18 mouse cellular contexts compared by ENCODE assay signal in the genomic region with DNA sequence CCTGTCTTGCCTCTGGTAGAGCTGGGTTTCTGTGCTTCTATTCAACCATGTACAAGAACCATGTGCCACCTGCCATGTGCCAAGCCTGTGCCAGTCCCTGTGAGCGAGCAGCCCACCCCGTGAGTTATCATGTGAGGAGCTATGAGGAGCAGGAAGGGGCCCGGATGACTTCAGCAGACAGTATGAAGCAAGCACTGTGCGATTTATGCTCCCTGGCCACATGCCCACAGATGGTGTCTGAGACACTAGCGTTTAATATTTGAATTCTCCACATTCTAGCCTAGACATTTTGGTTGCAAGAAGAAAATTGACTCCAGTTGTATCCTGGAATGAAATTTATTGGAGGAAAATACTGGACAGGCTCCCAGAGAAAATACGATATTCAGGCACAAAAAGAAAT. TPM values are rescaled to one million over a fixed set of nuclear protein-coding genes. Genes with fewer than 3 reads are reported as not detected.
A peak's percentile ranks its signal among the peaks of the same experiment; 100 is the strongest.
DNase-seq lines count a peak whose midpoint lies in the region; ATAC-seq and TF ChIP-seq lines count a peak whose summit lies in the region.
"Had no signal": no experiment of that assay in that cellular context is flagged by ENCODE, and none has a peak within 500 bp of the region (broad histone marks: within the 10 kb centered on the region; RNA-seq: fewer than 3 reads in every experiment).

No protein-coding gene starts in this region.

- no peaks in the 10 kb centered on the region for H3K79me3 ChIP-seq in C2C12 (ENCODE audit: low read depth)

- TF ChIP-seq CTCF in C2C12 (IDR thresholded peaks at IDR 0.05; ENCODE audit: control insufficient read depth, insufficient read depth, insufficient read length) = no peak

- no peak overlapping the region for H3K27ac ChIP-seq in limb, embryonic 13.5 days
- H3K27ac ChIP-seq in limb, embryonic 10.5 days = no peak overlapping the region
- peak overlapping the region; percentile 48; the same call in 1 of the 2 replicates for H3K27ac ChIP-seq in embryonic facial prominence, embryonic 14.5 days (replicated peaks; ENCODE audit: low read depth, low read length)
- H3K27ac ChIP-seq in midbrain, embryonic 14.5 days (replicated peaks; ENCODE audit: low read depth, low read length) = no peak overlapping the region
- H3K27ac ChIP-seq: neural tube, embryonic 15.5 days had no signal

- no peaks in the 10 kb centered on the region for H3K9me3 ChIP-seq in limb, embryonic 13.5 days
- H3K9me3 ChIP-seq in limb, embryonic 10.5 days (replicated peaks) = no peaks in the 10 kb centered on the region
- H3K9me3 ChIP-seq in embryonic facial prominence, embryonic 14.5 days (ENCODE audit: control insufficient read depth, low read length) = no peaks in the 10 kb centered on the region
- no peaks in the 10 kb centered on the region for H3K9me3 ChIP-seq in midbrain, embryonic 14.5 days (ENCODE audit: control insufficient read depth, low read length)
- H3K9me3 ChIP-seq: neural tube, embryonic 15.5 days had no signal

- no peaks in the 10 kb centered on the region for H3K36me3 ChIP-seq in limb, embryonic 13.5 days
- H3K36me3 ChIP-seq in limb, embryonic 10.5 days = no peaks in the 10 kb centered on the region
- no peaks in the 10 kb centered on the region for H3K36me3 ChIP-seq in C2C12 (ENCODE audit: control insufficient read depth, insufficient read depth)
- H3K36me3 ChIP-seq in embryonic facial prominence, embryonic 14.5 days (ENCODE audit: control insufficient read depth, insufficient read depth, low read length) = no peaks in the 10 kb centered on the region
- no peaks in the 10 kb centered on the region for H3K36me3 ChIP-seq in midbrain, embryonic 14.5 days (ENCODE audit: control insufficient read depth, insufficient read depth, low read length)
- H3K36me3 ChIP-seq: neural tube, embryonic 15.5 days had no signal

- peaks cover 24% of the 10 kb centered on the region for H3K27me3 ChIP-seq in limb, embryonic 13.5 days
- peaks cover 48% of the 10 kb centered on the region for H3K27me3 ChIP-seq in limb, embryonic 10.5 days (ENCODE audit: low read depth, poor library complexity, severe bottlenecking)
- H3K27me3 ChIP-seq in C2C12 (ENCODE audit: control insufficient read depth, insufficient read depth, insufficient read length) = no peaks in the 10 kb centered on the region
- peaks cover 7% of the 10 kb centered on the region; the same call in 1 of the 2 replicates for H3K27me3 ChIP-seq in embryonic facial prominence, embryonic 14.5 days (replicated peaks; ENCODE audit: control insufficient read depth, insufficient read depth, low read length)
- H3K27me3 ChIP-seq in midbrain, embryonic 14.5 days (ENCODE audit: control insufficient read depth, insufficient read depth, low read length) = peaks cover 10% of the 10 kb centered on the region; the same call in 1 of the 2 replicates

- peaks cover 22% of the 10 kb centered on the region for H3K4me1 ChIP-seq in limb, embryonic 13.5 days
- H3K4me1 ChIP-seq in limb, embryonic 10.5 days = peaks cover 20% of the 10 kb centered on the region
- peaks cover 6% of the 10 kb centered on the region; the same call in 1 of the 2 replicates for H3K4me1 ChIP-seq in embryonic facial prominence, embryonic 14.5 days (ENCODE audit: control insufficient read depth, insufficient read depth, low read length)
- H3K4me1 ChIP-seq in midbrain, embryonic 14.5 days (ENCODE audit: control insufficient read depth, insufficient read depth, low read length) = 0 out of 2 replicates have a peak, but pooled peaks cover 2% of the 10 kb centered on the region

- 55% methylated on average over 6 of the region's 6 CpGs for WGBS in limb, embryonic 13.5 days
- 90% methylated on average over 6 of the region's 6 CpGs for WGBS in limb, embryonic 10.5 days
- 44% methylated on average over 6 of the region's 6 CpGs for WGBS in embryonic facial prominence, embryonic 14.5 days
- 84% methylated on average over 6 of the region's 6 CpGs for WGBS in midbrain, embryonic 14.5 days

- H3K79me2 ChIP-seq in C2C12 (ENCODE audit: control insufficient read depth, insufficient read depth) = no peaks in the 10 kb centered on the region

- no peak overlapping the region for H3ac ChIP-seq in C2C12 (ENCODE audit: control insufficient read depth, insufficient read length, low read depth)

- H3K9ac ChIP-seq in limb, embryonic 13.5 days = no peak overlapping the region
- no peak overlapping the region for H3K9ac ChIP-seq in embryonic facial prominence, embryonic 14.5 days (ENCODE audit: low read depth, low read length)
- no peak overlapping the region for H3K9ac ChIP-seq in midbrain, embryonic 14.5 days (replicated peaks; ENCODE audit: low read length)
- H3K9ac ChIP-seq: neural tube, embryonic 15.5 days had no signal

- H3K4me3 ChIP-seq in limb, embryonic 13.5 days = no peak overlapping the region
- H3K4me3 ChIP-seq in limb, embryonic 10.5 days = no peak overlapping the region
- H3K4me3 ChIP-seq in C2C12 (ENCODE audit: insufficient read depth, poor library complexity, severe bottlenecking) = no peak overlapping the region
- H3K4me3 ChIP-seq in embryonic facial prominence, embryonic 14.5 days (ENCODE audit: low read depth, low read length) = no peak overlapping the region
- no peak overlapping the region for H3K4me3 ChIP-seq in midbrain, embryonic 14.5 days (replicated peaks; ENCODE audit: low read depth, low read length)
- H3K4me3 ChIP-seq: neural tube, embryonic 15.5 days had no signal

- peak; percentile 29 for DNase-seq in gastrocnemius, adult 18-20 months (ENCODE audit: low spot score)
- no peak for DNase-seq in gastrocnemius, postnatal 36 days
- DNase-seq in limb, embryonic 10.5 days (ENCODE audit: low spot score) = no peak
- DNase-seq in embryonic facial prominence, embryonic 14.5 days (ENCODE audit: low spot score) = peak; percentile 93
- no peak for DNase-seq in yolk sac, embryonic 10.5 days (ENCODE audit: low spot score)
- no peak for DNase-seq in midbrain, embryonic 14.5 days
- DNase-seq: liver; thymus, adult 2 months had no signal

- intact Hi-C loops in gastrocnemius, postnatal 36 days (cut with DNase I) = no loop called here

- H3K4me2 ChIP-seq in limb, embryonic 13.5 days (replicated peaks) = no peak overlapping the region
- no peak overlapping the region for H3K4me2 ChIP-seq in embryonic facial prominence, embryonic 14.5 days (ENCODE audit: low read depth, low read length)
- H3K4me2 ChIP-seq in midbrain, embryonic 14.5 days (ENCODE audit: low read length) = no peak overlapping the region
- H3K4me2 ChIP-seq: heart, embryonic 11.5 days; neural tube, embryonic 15.5 days had no signal

- ATAC-seq in limb, embryonic 13.5 days (ENCODE audit: low FRiP score, low read depth) = peak; percentile 31; the same call in 1 of the 2 replicates
- ATAC-seq in embryonic facial prominence, embryonic 14.5 days (ENCODE audit: low read depth) = peak; percentile 61; the same call in 1 of the 2 replicates
- ATAC-seq in midbrain, embryonic 14.5 days (ENCODE audit: low FRiP score, low TSS enrichment) = no peak
- ATAC-seq: activated CD4-positive, CD25-positive, alpha-beta regulatory T cell, adult 4 months; intestine, postnatal 0 days had no signal

TF ChIP-seq in C2C12, 6 proteins besides CTCF, POLR2A, EP300 and RAD21:
- peak; percentile 6 for TF ChIP-seq CEBPB (IDR thresholded peaks at IDR 0.05; ENCODE audit: low read depth)
- TF ChIP-seq USF1 (IDR thresholded peaks at IDR 0.05; ENCODE audit: low read depth) = no peak

RNA-seq across cellular contexts. Expression of a gene that starts 3.9 kb away (rescaled TPM):
- 1 to 10 TPM; 1.3 to 1.9 TPM for total RNA-seq in gastrocnemius, adult 18-20 months (2021)
- total RNA-seq in gastrocnemius, postnatal 36 days (2021) = 1 to 10 TPM; 1.7 to 1.8 TPM
- polyA plus RNA-seq in limb, embryonic 13.5 days (2015; fragmentation: Nextera tagmentation; extraction: Ambion mirVana) = 26.5 and 28.5 TPM in 2 replicates
- polyA plus RNA-seq in limb, embryonic 10.5 days (2016; fragmentation: Nextera tagmentation; extraction: Ambion mirVana) = 0.38 and 0.48 TPM in 2 replicates
- not detected for polyA plus RNA-seq in C2C12 (2012; fragmentation: generic; extraction: Trizol)
- 18.4 and 22.7 TPM in 2 replicates for polyA plus RNA-seq in embryonic facial prominence, embryonic 14.5 days (2014; fragmentation: Nextera tagmentation; extraction: Ambion mirVana)
- 0.36 and 0.58 TPM in 2 replicates for polyA plus RNA-seq in midbrain, embryonic 14.5 days (2014; fragmentation: Nextera tagmentation; extraction: Ambion mirVana)
- total RNA-seq: common myeloid progenitor, adult 5-6 weeks; hematopoietic stem cell, adult 5-6 weeks; megakaryocyte progenitor cell, adult 5-6 weeks; monocyte, adult 5-6 weeks had no signal
- polyA plus RNA-seq: activated CD4-positive, CD25-positive, alpha-beta regulatory T cell, adult 4 months had no signal

RNA-seq across cellular contexts. Expression of a gene that starts 19.1 kb away (rescaled TPM):
- under 1 TPM; 0.59 to 0.71 TPM for total RNA-seq in gastrocnemius, adult 18-20 months (2021)
- total RNA-seq in gastrocnemius, postnatal 36 days (2021) = under 1 TPM; 0.43 to 0.76 TPM
- 0.17 and 0.19 TPM in 2 replicates for polyA plus RNA-seq in limb, embryonic 13.5 days (2015; fragmentation: Nextera tagmentation; extraction: Ambion mirVana)
- 0.09 and 0.10 TPM in 2 replicates for polyA plus RNA-seq in limb, embryonic 10.5 days (2016; fragmentation: Nextera tagmentation; extraction: Ambion mirVana)
- polyA plus RNA-seq in C2C12 (2012; fragmentation: generic; extraction: Trizol) = 0.01 TPM
- 0.58 and 0.70 TPM in 2 replicates for polyA plus RNA-seq in embryonic facial prominence, embryonic 14.5 days (2014; fragmentation: Nextera tagmentation; extraction: Ambion mirVana)
- 0.51 TPM in 1 of 2 replicates, not detected in the other for polyA plus RNA-seq in midbrain, embryonic 14.5 days (2014; fragmentation: Nextera tagmentation; extraction: Ambion mirVana)
- total RNA-seq: hematopoietic stem cell, adult 5-6 weeks; monocyte, adult 5-6 weeks had no signal
- polyA plus RNA-seq: activated CD4-positive, CD25-positive, alpha-beta regulatory T cell, adult 4 months had no signal

RNA-seq across cellular contexts. Expression of a gene that starts 24.6 kb away (rescaled TPM):
- 1 to 10 TPM; 1.8 to 1.9 TPM for total RNA-seq in gastrocnemius, adult 18-20 months (2021)
- total RNA-seq in gastrocnemius, postnatal 36 days (2021) = 1 to 10 TPM; 1.7 to 1.8 TPM
- 27.4 and 29.2 TPM in 2 replicates for polyA plus RNA-seq in limb, embryonic 13.5 days (2015; fragmentation: Nextera tagmentation; extraction: Ambion mirVana)
- polyA plus RNA-seq in limb, embryonic 10.5 days (2016; fragmentation: Nextera tagmentation; extraction: Ambion mirVana) = 7.1 and 10.1 TPM in 2 replicates
- 0.33 TPM for polyA plus RNA-seq in C2C12 (2012; fragmentation: generic; extraction: Trizol)
- polyA plus RNA-seq in embryonic facial prominence, embryonic 14.5 days (2014; fragmentation: Nextera tagmentation; extraction: Ambion mirVana) = 31.5 and 32.0 TPM in 2 replicates
- 37.8 and 41.7 TPM in 2 replicates for polyA plus RNA-seq in midbrain, embryonic 14.5 days (2014; fragmentation: Nextera tagmentation; extraction: Ambion mirVana)
- total RNA-seq: common myeloid progenitor, adult 5-6 weeks; hematopoietic stem cell, adult 5-6 weeks; megakaryocyte progenitor cell, adult 5-6 weeks; monocyte, adult 5-6 weeks had no signal
- polyA plus RNA-seq: activated CD4-positive, CD25-positive, alpha-beta regulatory T cell, adult 4 months had no signal

RNA-seq across cellular contexts. Expression of a gene that starts 59.6 kb away (rescaled TPM):
- 10 to 100 TPM in 1 of 2 experiments, 1 to 10 TPM in 1; 8.9 to 14.9 TPM for total RNA-seq in gastrocnemius, adult 18-20 months (2021)
- total RNA-seq in gastrocnemius, postnatal 36 days (2021) = 10 to 100 TPM in 1 of 2 experiments, 1 to 10 TPM in 1; 10.0 to 13.1 TPM
- 22.0 and 22.9 TPM in 2 replicates for polyA plus RNA-seq in limb, embryonic 13.5 days (2015; fragmentation: Nextera tagmentation; extraction: Ambion mirVana)
- 14.8 and 19.7 TPM in 2 replicates for polyA plus RNA-seq in limb, embryonic 10.5 days (2016; fragmentation: Nextera tagmentation; extraction: Ambion mirVana)
- polyA plus RNA-seq in C2C12 (2012; fragmentation: generic; extraction: Trizol) = 6.0 TPM
- 9.2 and 10.9 TPM in 2 replicates for polyA plus RNA-seq in embryonic facial prominence, embryonic 14.5 days (2014; fragmentation: Nextera tagmentation; extraction: Ambion mirVana)
- 1.5 and 1.7 TPM in 2 replicates for polyA plus RNA-seq in midbrain, embryonic 14.5 days (2014; fragmentation: Nextera tagmentation; extraction: Ambion mirVana)
- total RNA-seq: monocyte, adult 5-6 weeks had no signal

Comparison
In these comparisons a context has a peak if more than half of its experiments do, and no peak if none do; other contexts are left out.
1. DNase-seq: peak in gastrocnemius, adult 18-20 months (single experiment) and embryonic facial prominence, embryonic 14.5 days (single experiment); none in gastrocnemius, postnatal 36 days (0 of 2), limb, embryonic 10.5 days (single experiment), yolk sac, embryonic 10.5 days (single experiment) and midbrain, embryonic 14.5 days (single experiment).
2. RNA of a gene that starts 3.9 kb away (polyA plus RNA-seq): 26.5 to 28.5 TPM in limb, embryonic 13.5 days and 18.4 to 22.7 TPM in embryonic facial prominence, embryonic 14.5 days; 0.38 to 0.48 TPM in limb, embryonic 10.5 days, 0.36 to 0.58 TPM in midbrain, embryonic 14.5 days and not detected in C2C12 (single experiment); every median in the first group is over 10 times any median in the second.